Mouse (Mus musculus): ENCODE measurements around the gene Cyp19a1. TPM values are rescaled to one million over a fixed set of nuclear protein-coding genes. Genes with fewer than 3 reads are reported as not detected.

The Cyp19a1 gene
- not detected for polyA plus RNA-seq (2014; fragmentation: Illumina TruSeq; extraction: RNeasy Lipid Tissue Mini Kit (QIAGEN cat#74804); ENCODE audit: insufficient read depth, low read depth, low replicate concordance)

GRCm38 (mm10) chr9:54268010-54268409, at the start of gene Cyp19a1:
Gene Cyp19a1, minus strand, starts transcription at chr9:54268110.

GRCm38 (mm10) chr9:54286331-54286987, 18.5 kb upstream of the Cyp19a1 start, which contains the start of gene Gldn:
Gene Gldn, plus strand, starts transcription at chr9:54286486.

Other genes starting within 250 kb of the Cyp19a1 start
- gene Tnfaip8l3, start 199.7 kb downstream of the Cyp19a1 start, polyA plus RNA-seq (2014; fragmentation: Illumina TruSeq; extraction: RNeasy Lipid Tissue Mini Kit (QIAGEN cat#74804); ENCODE audit: insufficient read depth, low read depth, low replicate concordance): 1.7 TPM
- not detected for gene Gldn, start 18.4 kb upstream of the Cyp19a1 start, polyA plus RNA-seq (2014; fragmentation: Illumina TruSeq; extraction: RNeasy Lipid Tissue Mini Kit (QIAGEN cat#74804); ENCODE audit: insufficient read depth, low read depth, low replicate concordance)
- gene Dmxl2, start 233.5 kb upstream of the Cyp19a1 start, polyA plus RNA-seq (2014; fragmentation: Illumina TruSeq; extraction: RNeasy Lipid Tissue Mini Kit (QIAGEN cat#74804); ENCODE audit: insufficient read depth, low read depth, low replicate concordance): 5.3 TPM

All from lung, adult 10 weeks (tissue).